Mouse (Mus musculus) cerebellum, adult 11-12 months (tissue): ENCODE measurements at regions not wholly inside any gene's neighbourhood (a gene's known extent, or its start where the extent isn't known, plus 50 kb on each side); places are given as distances from the start of the nearest gene placed in this dataset.

Experiments
- DNase-seq: peaks from one replicate; pipeline ENCODE4 v3.0.0; 2022

DNA sequence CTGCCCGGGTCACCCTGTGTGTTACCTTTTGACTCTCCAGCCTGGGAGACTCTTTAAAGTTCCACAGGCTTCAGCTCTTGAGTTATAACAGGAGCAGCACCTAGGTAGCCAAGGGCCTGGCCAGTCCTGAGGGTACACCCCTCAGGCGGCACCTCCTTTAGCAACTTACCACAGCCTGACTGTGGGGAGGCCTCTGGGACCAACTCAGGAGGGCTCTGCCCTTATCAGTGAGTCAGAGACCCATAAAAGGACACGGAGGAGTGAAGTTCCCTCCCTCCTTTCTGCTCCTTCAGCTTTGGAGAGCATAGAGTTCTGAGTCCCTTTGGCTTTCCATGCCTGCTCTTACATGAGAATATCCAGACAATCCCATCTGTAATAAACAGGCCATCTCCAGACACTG is 222.5 kb upstream of the Msx2 start:
- DNase-seq: no peak

DNA sequence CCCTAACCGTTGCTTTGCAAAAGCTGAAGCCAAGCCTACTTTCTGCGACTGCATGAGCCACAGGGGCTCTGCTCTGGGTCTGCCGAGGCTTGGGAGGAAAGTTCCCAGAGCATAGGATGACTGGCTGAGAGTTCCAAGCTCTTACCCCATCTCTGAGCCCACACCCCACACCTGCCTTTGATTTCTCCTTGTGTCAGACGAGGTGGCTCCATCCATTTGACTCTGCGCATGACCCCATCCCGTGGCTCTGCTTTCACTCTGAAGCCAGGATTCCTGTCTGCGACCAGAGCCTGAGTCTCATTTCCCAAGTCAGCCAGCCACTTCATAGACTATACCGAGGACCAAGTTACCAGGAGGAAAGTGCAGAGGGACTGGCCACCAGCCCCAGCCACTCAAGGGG is 216.1 kb upstream of the Msx2 start:
- no peak for DNase-seq

DNA sequence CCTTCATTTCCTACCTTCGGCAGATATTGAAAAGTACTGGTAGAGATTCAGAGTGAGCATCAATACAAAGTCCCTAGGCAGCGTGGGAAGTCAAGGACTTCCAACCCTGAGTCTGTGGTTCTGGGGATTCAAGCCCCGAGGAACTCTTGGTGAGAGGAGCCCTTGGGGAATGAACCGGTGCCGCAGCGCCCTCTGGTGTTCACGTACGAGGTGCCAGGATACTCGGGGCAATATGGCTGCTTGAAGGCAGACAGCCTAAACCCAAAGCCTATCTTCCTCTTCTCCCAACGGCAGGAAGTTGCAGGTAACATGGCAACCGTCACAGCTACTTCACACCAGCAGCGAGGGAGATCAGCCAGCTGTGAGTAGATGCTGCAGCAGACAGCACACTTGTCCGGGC is 215.6 kb upstream of the Msx2 start:
- DNase-seq: peak; percentile 10

DNA sequence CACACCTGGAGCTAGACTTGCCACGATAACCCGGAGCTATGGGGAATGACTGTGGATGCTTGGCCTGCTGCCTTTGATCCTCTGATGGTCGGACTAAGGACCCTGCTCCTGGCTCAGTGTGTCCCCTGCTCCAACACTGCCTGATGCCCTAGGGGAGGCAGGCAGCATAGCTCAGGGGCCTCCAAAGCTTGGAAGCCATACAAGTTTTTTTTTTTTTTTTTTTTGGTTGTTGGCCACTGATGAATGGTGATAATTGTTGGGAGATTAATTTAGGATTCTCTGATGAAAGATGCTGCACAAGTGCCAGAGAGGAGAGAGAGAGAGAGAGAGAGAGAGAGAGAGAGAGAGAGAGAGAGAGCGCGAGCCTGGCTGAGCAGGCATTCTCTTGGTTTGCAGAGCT is 211.6 kb upstream of the Msx2 start:
- no peak for DNase-seq

DNA sequence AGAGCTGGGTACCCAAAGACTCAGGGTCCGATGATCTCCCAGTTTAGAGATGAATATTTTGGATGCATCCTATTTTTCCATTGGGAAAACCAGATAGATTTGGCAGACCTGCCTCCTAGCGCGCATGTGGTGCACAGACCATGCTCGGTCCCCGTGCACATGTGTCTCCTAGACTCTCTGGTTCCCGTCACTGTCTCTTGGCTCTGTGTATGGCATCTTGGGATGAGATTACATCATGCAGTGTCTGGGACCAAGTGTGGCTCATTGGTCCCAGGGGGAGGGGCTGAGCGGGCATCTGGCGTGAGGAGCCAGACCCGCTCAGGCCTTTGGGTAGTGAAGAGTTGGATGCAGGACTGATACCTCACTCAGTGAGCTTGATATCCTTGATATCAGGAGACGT is 204.3 kb upstream of the Msx2 start:
- no peak for DNase-seq

DNA sequence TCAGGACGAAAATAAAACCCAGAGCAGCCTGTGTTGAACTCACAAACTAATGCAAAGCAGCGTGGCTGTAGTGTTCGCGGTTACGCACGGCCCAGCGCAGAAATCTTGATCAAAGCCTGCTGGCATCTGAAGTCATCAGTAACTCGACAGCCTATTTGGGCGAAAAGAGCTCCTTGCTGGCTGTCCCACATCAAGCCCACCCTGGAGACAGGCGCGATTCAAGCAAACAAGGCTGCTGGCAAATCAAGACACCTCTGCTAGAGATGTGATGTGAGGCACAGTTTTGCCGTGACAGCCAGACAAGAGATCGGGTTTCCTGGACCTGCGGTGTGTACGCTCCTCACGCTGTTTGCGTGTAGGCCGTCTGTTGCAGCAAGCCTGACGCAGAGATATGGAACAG is 197.5 kb upstream of the Msx2 start:
- DNase-seq: no peak

DNA sequence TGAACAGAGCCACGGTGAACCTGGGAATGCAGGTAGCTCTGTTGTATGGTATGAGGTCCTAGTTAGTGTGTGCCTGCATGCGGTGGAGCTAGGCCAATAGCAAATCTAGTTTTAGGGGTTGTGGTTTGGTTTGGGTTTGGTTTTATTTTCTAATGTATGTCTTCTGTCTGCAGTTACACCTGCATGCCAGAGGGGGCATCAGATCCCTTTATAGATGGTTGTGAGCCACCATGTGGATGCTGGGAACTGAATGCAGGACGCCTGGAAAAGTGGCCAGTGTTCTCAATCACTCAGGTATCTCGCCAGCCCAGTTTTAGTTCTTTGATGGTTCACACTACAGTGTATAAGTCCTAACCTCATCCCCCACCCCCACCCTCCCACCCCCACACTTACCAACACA is 194.6 kb upstream of the Msx2 start:
- no peak for DNase-seq

DNA sequence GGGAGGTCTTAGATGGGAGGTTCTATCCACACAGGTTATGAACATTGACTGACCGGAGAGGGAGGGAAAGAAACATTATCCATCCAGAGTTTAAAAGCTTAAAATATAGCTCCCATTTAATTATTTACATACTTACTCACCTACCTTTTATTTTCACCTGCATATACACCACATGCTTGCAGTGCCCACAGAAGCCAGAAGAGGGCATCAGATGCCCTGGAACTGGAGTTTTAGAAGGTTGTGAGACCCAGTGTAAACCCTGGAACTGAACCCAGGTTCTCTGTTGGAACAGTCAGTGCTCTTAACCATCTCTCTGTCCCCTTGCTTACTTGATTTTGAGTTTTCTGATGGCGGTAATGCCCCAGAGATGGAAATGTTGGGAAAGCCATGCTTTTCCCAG is 192.7 kb upstream of the Msx2 start:
- no peak for DNase-seq

DNA sequence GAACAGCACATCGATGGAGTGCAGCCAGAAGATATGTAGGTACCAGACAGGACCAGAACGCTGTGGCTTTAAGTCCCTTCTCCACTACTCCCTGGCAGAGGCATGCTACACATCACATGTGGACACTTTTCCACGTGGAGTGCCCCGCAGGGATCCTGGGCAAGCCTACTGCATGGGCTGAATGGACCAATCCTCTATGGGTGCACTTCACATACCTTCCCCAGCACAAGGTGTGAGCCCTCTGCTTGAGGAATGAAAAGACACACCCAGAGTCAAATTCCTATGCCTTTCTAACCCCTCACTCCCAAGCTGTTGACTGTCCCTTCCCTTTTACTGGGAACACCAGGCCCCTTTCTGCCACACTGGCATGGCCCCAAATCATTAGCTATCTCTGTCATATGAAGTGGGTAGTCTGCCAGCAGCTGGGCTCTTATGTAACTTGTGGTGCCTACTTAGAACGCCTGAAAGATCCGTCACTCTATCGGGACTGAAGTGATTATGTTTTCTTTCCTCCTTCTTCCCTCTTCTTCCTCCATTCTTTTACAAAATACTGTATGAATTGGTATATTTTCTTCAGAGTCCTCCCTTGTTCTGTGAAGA is 191.9 kb upstream of the Msx2 start:
- no peak for DNase-seq

DNA sequence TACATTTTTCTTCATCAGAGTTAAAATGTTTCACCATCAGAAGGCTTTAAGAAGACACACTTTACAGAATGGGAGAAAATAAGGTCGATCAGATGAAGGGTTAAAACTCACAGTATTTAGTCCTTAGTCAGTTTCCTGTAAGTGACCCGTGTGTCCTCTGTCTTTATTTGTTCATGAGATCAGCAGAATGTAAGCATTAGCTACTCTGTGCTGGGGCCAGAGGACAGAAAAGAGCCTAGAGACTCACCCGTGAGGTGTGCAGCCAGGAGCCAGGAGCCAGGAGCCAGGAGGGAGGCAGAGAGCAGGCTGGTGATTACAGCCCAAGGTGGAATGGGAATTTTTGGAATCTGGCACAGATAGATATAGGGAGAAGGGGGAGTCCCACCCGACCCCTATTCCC is 180.0 kb upstream of the Msx2 start:
- no peak for DNase-seq

DNA sequence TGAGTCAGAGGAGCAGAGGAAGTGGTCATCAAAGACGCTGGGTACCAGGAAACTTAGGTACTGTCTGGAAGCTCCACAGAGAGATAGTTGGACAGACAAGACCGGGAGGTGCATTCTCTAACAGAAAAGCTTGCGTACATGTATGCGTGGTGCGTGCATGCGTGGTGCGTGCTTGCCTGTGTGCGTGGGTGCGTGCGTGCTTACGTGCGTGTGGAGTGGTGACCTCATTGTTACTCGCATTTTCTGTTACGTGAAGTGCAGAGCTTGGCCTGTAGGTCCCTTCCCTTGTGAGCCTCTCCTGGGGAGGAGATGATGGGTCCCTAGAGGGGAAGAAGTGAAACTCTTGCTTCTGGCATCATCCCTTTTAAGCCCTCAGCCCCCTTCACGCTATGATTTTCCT is 175.5 kb upstream of the Msx2 start:
- DNase-seq: no peak

DNA sequence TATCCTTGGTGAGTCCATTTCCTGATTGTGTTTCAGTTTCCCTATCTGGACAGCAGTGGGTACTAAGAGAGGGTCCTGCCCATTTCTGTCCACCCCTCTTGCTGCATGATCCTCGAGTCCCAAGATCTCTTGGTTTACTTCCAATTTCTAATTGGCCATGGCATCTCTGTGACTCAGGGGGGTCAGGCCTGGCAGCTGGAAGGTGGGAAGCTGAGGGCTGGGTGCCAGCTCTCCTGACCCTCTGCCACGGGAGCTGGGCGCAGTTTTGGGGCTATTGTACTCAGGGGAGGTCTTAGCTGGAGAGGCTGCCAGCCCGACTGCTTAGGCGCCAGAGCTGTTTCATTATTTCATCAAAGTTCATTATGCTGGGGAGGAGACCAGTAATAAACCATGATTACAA is 169.7 kb upstream of the Msx2 start:
- DNase-seq: no peak

DNA sequence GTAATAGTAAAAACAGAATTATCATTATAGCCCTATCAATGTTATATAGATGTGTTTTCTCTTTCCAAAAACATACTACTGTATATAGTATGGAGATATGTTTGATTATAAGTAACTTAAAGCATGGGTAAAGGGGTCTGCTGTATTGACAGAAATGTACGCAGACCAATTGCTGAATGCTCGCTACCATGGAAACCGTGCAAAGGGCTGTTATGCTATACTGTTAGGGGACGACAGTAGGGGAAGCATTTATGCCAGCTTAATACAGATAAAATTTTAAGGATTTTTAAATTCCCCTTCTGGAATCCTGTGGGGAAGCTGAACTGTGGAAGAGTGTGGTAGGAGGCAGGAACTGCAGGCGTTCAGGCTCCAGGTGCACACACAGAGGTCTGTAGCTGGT is 166.7 kb upstream of the Msx2 start:
- no peak for DNase-seq

DNA sequence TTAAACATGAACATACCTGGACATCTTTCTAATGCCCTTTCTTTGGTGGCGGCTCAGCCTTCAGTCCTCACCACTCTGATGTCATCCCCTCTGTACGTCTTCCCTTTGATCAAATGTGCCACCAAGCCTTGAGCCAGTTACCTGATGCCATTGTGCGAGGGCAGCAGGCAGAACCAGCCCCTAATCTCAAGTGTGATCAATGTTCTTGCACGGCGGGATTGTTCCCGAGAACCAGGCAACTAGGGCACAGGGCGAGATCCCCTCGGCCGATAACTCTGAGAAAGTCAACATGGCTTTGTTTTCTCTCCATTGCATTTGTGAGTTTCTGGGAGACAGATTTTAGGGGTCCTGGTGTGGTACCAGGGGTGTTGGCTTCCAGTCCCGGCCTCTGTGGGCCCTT is 166.2 kb upstream of the Msx2 start:
- DNase-seq: no peak

DNA sequence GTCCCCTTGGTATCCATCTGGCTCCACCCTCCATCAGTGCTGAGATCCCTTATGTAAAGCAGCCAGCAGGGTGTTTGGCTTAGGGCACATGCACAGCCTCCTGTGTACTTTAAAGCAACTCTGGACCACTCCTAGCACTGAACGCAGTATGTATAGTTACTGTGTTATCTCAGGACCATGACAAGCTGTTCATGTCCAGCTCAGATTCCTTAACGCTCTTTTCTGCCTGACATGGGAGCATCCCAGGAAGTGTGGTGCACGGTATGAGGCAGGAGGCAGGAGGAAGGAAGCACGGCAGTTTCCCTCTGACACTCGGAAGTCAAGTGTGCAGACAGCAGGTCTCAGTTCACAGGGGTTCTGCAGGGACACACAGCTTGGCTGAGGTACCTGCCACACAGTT is 163.1 kb upstream of the Msx2 start:
- DNase-seq: no peak

DNA sequence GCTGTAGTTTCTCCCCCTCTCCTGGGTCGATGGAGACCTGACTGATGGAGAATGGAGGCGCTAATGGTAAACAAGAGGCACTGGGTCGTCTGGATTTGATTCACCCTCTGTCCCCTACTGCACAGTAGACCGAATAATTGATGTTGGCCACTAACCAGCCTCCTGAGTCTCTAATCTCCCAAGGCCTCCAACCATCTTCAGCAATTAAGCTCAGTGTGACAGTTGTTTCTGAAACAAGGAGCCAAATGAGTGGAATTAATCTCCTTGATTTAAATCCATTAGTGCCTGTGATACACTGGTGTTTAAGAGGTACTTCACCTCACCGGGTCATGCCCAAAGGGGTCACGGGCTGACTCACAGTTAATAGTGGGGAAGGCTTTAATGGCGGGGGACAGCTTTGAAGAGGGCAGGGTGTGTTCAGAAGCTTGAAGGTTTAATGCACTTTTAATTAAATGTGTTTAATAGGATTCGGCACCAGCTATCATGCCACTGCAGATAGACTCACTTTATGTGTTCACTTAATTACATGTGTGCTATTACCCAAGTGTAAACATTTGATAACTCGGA is 161.8 kb upstream of the Msx2 start:
- no peak for DNase-seq

DNA sequence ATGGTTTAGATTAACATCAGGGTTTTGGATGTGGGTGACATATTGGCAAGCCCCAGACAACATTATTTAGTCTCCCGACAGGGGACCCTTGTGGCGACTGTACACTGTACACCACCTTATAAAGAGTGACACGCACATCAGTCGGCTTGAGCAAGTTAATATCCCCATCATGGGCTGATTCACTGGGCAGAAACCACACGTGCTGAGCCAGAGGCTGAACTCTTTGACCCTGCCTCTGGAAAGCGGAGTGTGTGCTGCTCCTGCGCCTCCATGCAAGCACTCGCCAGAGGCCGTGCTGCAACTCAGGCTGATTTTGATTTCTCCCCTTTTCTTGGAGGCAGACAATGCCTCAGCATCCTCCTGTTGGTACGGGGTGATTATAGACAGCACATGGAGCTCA is 125.2 kb upstream of the Msx2 start:
- no peak for DNase-seq

DNA sequence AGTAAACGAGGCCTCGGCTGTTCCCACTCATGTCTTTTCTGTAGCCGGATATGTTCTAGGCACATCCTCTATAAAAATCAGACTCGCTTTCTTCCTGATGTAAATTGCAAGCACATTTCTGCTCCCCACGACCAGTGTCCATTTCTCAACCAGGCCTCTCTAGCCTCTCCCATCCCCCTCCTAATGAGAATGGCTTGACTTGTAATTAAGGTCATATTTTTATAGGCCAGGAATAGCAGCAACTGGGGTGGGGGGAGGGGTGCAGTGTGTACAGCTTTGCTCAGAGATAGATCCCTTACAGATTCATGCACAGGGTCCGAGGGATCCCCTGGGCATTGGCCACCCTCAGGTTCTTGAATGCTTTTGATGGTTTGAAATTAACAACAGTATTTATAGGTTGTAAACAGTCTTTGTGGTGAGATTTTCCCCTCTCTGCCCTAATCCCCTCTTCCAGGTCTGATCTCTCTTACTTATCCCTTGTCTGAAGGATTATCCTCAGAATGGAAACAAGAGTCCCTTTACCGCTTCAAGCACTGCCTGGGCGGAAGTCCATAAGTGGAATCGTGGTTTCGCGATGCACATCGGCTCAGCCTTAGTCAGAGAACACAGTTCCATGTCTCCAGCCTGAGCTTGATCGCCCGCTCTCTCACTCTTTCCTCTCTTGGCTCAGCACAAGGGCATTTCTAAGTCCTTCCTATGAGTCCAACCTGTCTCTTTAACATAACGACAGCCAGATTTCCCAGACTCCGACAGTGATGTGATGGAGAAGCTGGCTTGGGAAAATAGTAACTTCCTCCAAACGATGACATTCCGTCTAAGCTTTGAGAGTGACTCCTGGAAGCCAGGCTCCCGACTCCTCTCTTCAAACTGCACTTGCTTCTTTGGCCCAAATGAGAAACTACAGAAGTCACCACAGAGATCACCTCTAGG is 124.3 kb upstream of the Msx2 start:
- no peak for DNase-seq

DNA sequence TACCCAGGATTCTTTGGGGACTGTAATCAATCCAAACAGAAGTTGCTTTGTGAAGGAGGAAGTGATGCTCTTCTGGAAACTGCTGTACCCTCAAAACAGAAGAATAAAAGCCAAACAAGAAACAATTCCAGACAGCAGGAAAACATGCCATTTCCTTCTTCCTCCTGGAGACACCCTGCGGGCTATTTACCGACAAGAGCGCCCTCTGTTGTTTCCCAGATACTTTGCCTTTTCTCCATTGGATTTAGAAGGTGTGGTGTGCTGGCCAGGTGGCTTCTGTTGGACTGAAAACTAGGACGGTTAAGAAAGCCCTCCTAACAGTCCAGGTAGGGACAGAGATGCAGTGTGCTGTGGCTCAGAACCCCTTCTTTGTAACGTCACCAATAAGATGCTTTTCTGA is 119.9 kb upstream of the Msx2 start:
- no peak for DNase-seq

DNA sequence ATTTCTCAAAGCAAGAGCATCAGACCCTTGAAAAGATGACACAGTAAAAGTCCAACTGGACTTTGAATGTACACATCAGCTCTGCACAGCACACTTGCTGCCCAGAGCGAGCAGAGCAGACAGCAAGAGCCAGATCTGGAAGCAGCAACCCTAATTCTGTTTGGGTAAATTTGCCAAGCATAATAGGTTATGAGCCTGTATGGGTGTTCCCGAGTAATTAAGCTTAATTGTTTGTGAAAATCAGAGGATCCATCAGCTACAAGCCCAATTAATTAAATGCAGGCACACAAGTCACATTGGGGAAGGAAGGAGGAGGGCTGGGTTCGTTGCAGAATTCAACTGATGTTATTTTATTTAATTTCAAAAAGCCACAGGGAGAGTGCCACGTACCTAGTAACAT is 113.9 kb upstream of the Msx2 start:
- no peak for DNase-seq

DNA sequence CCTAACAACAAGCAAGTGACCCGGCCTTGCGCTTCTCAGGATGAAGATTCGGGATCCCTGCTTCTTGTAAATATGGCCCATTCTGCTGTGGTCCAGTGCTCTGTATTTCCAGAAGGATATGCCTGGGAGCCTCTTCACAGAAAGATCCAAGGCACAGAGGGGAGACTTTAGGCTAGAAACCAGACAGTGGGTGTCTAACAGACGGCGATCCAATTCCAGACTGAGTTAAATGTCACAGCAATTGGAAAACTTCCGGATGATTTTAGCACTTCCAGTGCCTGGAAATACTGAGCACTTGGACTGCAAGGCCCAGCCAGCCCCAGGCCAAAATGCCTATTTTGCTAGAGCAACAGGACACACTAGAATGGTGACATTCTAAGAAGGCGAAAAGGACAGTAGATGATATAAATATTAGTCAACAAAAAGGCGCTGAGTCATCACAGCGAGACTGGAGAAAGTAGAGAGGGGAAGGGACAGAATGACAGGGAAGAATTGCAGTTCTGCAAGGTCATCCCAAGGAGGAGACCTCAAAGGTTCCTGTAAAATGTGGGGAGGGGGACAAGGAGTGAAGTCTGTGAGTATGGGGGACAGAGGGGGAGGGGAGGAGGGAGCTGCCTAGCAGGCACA is 111.7 kb upstream of the Msx2 start:
- no peak for DNase-seq

DNA sequence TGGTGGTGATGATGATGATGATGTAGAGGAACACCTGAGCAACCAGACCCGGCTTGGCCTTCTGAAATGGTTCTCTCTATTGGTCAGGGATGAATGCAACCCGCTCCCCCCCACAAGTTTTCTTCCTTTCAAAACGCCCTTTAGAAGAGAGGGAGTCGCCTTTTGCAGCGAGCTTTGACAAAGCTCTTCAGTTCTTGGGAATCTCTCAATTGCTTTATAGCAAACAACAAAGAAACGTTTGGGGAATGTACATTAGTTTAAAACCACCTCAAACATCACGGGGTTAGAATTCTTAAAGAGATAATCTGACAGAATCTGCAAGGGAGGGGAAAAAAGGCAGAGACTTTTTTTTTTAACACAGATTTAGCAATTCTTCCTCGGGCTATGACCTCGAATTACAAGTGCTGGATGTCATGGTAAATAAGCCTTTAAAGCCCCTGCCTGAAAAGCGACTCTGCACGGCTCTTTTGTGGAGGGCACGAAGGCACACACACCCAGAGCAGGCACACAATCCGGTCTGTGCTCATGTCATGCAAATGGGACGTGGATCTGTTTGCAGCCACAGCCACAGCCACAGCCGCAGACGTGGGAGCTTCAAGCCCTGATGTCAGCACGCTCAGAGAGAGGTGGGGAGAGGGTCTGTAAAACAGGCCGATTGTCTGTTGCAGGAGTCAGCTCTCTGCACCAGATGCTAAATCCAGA is 81.2 kb upstream of the Msx2 start:
- no peak for DNase-seq

DNA sequence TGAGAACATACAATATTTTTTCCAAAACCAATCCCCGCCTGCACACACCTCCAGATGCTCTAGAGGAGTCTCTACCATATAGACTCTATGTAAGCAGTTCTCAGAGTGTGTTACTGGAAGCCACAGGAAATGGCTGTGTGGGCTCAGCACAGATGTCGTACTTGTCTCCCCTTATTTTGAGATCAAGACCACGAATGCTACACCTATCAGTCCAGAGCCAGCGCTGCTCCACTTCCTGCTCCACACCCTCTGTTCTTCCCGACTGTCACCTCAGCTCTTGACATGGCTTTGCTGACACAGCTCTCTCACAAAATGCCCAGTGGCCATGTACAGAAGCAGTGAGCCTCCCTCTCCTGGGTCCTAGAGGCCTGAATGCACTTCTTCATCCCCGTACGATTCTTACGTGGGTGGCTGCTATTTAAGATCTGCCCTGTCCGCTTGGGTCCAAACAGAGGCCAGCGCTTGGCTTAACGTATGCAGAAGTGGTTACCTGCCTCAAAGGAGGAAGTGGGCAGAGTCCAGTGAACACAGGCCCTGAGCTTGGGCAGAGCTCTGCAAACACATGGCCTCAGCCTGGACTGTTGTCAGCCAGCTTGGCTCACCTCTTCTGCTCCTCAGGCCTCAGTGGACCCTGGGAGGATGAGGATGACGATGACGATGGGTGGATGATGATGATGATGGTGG is 80.5 kb upstream of the Msx2 start:
- no peak for DNase-seq
